Mouse (Mus musculus) kidney, adult 2 months (tissue): Measurements from ENCODE around the gene Hadhb.

Experiments
- CTCF ChIP-seq: fragments of 200-500 bp; conservative IDR thresholded peaks from 2 replicates; pipeline ENCODE4 v1.5.1; 2011; ENCODE audit warnings: low read depth, mild to moderate bottlenecking, control low read depth, low read length, moderate library complexity, mixed read lengths; ENCODE audit not compliant: insufficient read depth, insufficient read length
- POLR2A ChIP-seq: fragments of 200-500 bp; IDR thresholded peaks from one replicate; pipeline ENCODE4 v1.6.1; 2011; ENCODE audit warnings: low read depth, low read length, control low read depth

DNA sequence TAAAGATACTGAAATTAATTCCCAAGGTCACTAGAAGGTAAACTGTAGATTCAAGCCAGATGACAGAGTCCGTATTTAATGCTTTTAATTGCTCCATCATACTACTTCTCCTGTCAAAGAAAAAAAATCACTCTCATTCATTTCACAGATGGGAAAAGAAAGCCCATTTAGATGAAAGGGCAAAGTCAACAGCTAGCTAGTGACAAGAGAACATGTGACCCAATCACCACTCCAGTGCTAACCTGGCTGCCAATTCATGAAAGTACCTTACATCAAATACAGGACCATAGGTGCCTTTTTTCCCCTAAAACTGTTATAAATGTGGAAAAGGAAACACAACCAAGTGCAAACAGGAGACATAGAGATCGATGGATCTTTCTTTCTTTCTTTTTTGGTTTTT, 1.8 kb upstream of the Hadhb start:
- TF ChIP-seq POLR2A, result no peak
- TF ChIP-seq CTCF, result no peak
